Mouse (Mus musculus) ES-E14 (cell line): ENCODE data around the gene 1110008L16Rik. TPM values are rescaled to one million over a fixed set of nuclear protein-coding genes. Genes with fewer than 3 reads are reported as not detected.

ENCODE experiments used
- DNase-seq: peaks from one replicate; pipeline ENCODE4 v3.0.0-alpha.2; 2013; ENCODE audit warnings: low read depth, low spot score
- H3K27ac ChIP-seq: 2 replicates; pipeline ENCODE4 v1.5.1; 2012; ENCODE audit warnings: low read depth, mild to moderate bottlenecking, low read length, moderate library complexity, mixed read lengths; ENCODE audit not compliant: poor library complexity, insufficient read depth, severe bottlenecking
- H3K36me3 ChIP-seq: 2 replicates; pipeline ENCODE4 v1.6.1; 2012; ENCODE audit warnings: mild to moderate bottlenecking, low read length, moderate library complexity, mixed read lengths; ENCODE audit not compliant: control insufficient read depth, poor library complexity, insufficient read depth, severe bottlenecking
- H3K4me1 ChIP-seq, 2 experiments: fragments of 150-350 bp in 1 of 2; sonication (generic) in 1 of 2; 2 replicates each; pipeline ENCODE4 v1.6.1; 2012; ENCODE audit warnings: low read length in 2 of 2, mild to moderate bottlenecking in 1 of 2, mixed read lengths in 1 of 2; ENCODE audit not compliant: control insufficient read depth in 2 of 2, insufficient read depth in 2 of 2, poor library complexity in 1 of 2
- H3K4me3 ChIP-seq, 2 experiments: fragments of 150-350 bp in 1 of 2; sonication (generic) in 1 of 2; 2 replicates each; pipeline ENCODE4 v1.5.1; 2012; ENCODE audit warnings: low read length in 2 of 2, low read depth in 1 of 2, mild to moderate bottlenecking in 1 of 2, mixed read lengths in 1 of 2; ENCODE audit not compliant: insufficient read depth in 1 of 2, poor library complexity in 1 of 2, severe bottlenecking in 1 of 2
- H3K9ac ChIP-seq: 2 replicates; pipeline ENCODE4 v1.6.1; 2012; ENCODE audit warnings: low read depth, mild to moderate bottlenecking, low read length, mixed read lengths; ENCODE audit not compliant: poor library complexity, insufficient read depth, severe bottlenecking
- H3K9me3 ChIP-seq: fragments of 150-350 bp; sonication (generic); 2 replicates; pipeline ENCODE4 v1.6.1; 2012; ENCODE audit warnings: low read depth, mild to moderate bottlenecking, low read length; ENCODE audit not compliant: control insufficient read depth, insufficient read depth
- CHD2 ChIP-seq: IDR thresholded peaks from 2 replicates; pipeline ENCODE4 v1.6.1; 2014; ENCODE audit warnings: mild to moderate bottlenecking, low read depth, low read length, inconsistent platforms
- HCFC1 ChIP-seq: IDR thresholded peaks from 2 replicates; pipeline ENCODE4 v1.6.1; 2012; ENCODE audit warnings: low read length, inconsistent platforms, borderline replicate concordance; ENCODE audit not compliant: insufficient read depth
- MAFK ChIP-seq: IDR thresholded peaks from 2 replicates; pipeline ENCODE4 v1.6.1; 2014; ENCODE audit warnings: mild to moderate bottlenecking, low read depth, low read length, inconsistent platforms; ENCODE audit not compliant: insufficient read depth
- ZC3H11A ChIP-seq: IDR thresholded peaks from 2 replicates; pipeline ENCODE4 v1.6.1; 2012; ENCODE audit warnings: low read depth, mild to moderate bottlenecking, inconsistent platforms, low read length, borderline replicate concordance
- ZNF384 ChIP-seq: IDR thresholded peaks from 2 replicates; pipeline ENCODE4 v1.6.1; 2012; ENCODE audit warnings: low read depth, low read length, inconsistent platforms
- in situ Hi-C, 2 experiments: fragments of 600-800 bp; cut with MboI; formaldehyde crosslinking; loops; one replicate each; pipeline ENCODE4 v1.15.1; 2025; ENCODE audit warnings: low sequenced_read_pairs in 2 of 2, inconsistent platforms in 1 of 2; ENCODE audit not compliant: unreplicated experiment in 2 of 2
- total RNA-seq: library from RNA; depleted of rRNA; stranded (reverse); fragments of 300-350 nt; gene quantifications from 2 replicates; pipeline ENCODE4 v1.2.3, GENCODE M21; 2012; rRNA removed

1110008L16Rik gene
- total RNA-seq, 1 experiment, result 32.5 TPM

DNA sequence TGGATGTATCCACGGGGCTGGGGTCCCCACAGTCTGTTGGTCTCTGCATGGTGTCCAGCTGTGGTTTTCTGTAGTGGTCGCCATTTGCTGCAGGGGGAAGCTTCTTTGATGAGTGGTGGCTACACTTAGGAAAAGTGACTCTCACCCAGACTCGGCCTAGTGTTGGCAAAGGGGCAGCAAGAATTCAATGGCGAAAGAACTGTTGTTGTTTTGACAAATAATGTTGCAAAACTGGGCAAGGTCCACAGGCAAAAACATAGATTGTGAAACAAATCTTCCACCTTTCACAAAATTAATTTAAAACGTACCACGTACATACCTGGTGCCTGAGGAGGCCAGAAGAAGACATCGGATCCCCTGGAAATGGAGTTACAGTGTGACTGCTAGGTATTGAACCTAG lies 126.9 kb downstream of the 1110008L16Rik start:
- Histone ChIP-seq H3K4me1 (no peaks in the 10 kb centered on the region; a peak in 1 of 4 replicates), H3K36me3 (no peaks in the 10 kb centered on the region), H3K4me3 (no peak overlapping the region), H3K9ac (no peak overlapping the region), H3K9me3 (no peaks in the 10 kb centered on the region), H3K27ac (no peak overlapping the region)
- no peak for DNase-seq
- TF ChIP-seq CHD2 (no peak), ZC3H11A (no peak), ZNF384 (no peak), HCFC1 (no peak), MAFK (no peak)
- in situ Hi-C loops, result no loop called here

DNA sequence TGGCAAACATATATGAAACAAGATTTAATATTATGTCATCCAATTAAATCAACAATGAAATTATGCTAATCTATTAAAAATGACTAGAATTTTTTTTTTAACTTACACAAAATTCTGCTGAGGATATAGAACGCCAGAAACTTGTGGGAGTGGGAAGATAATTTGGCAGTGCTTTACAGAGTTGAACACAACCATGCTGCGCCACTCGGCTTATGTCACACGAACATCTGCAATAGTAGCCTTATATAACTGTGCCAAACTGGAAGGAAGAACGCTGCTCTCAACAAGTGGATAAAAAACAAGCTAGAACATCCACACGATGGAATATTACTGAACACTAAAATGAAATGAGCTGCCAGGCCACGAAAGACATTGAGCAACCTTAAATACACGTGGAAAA lies 129.8 kb downstream of the 1110008L16Rik start:
- DNase-seq, result no peak
- Histone ChIP-seq H3K4me3 (no peak overlapping the region), H3K9ac (no peak overlapping the region), H3K9me3 (no peaks in the 10 kb centered on the region), H3K4me1 (peaks cover 0 to 6% of the 10 kb centered on the region in 2 experiments; a peak in 2 of 4 replicates), H3K36me3 (no peaks in the 10 kb centered on the region), H3K27ac (no peak overlapping the region)
- in situ Hi-C loops, result no loop called here
- TF ChIP-seq MAFK (no peak), HCFC1 (no peak), CHD2 (no peak), ZC3H11A (no peak), ZNF384 (no peak)

DNA sequence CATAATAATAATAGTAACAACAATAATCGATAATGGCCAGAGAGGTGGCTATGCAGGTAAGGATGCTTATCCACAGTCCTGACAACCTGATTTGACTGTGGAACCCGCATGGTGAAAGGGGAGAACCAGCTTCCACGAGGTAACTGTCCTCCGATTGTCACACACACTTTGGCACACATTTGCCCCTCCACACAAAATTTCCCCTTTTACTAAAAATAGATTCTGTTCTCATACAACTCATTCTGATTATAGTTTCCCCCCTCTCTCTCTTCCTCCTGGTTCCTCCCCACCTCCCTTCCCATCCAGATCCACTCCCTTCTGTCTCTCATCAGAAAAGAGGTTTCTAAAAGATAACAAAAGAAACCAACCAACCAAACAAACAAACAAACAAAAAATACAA lies 130.6 kb downstream of the 1110008L16Rik start:
- no peak for DNase-seq
- Histone ChIP-seq H3K4me3 (no peak overlapping the region), H3K27ac (no peak overlapping the region), H3K4me1 (peaks cover 0 to 10% of the 10 kb centered on the region in 2 experiments; a peak in 2 of 4 replicates), H3K36me3 (no peaks in the 10 kb centered on the region), H3K9me3 (no peaks in the 10 kb centered on the region), H3K9ac (no peak overlapping the region)
- TF ChIP-seq ZNF384 (no peak), MAFK (no peak)
- in situ Hi-C loops, result no loop called here

Other genes with a start within 250 kb of the 1110008L16Rik start
- gene 2700097O09Rik, start 219.5 kb upstream of the 1110008L16Rik start, total RNA-seq, result 29.9 and 33.1 TPM in 2 replicates
- 32.8 and 52.4 TPM in 2 replicates for gene Srp54a, start 219.3 kb upstream of the 1110008L16Rik start, total RNA-seq
- 4.2 and 6.1 TPM in 2 replicates for gene Fam177a, start 175.1 kb upstream of the 1110008L16Rik start, total RNA-seq
- gene Srp54b, start 144.5 kb upstream of the 1110008L16Rik start, total RNA-seq, result 14.4 and 14.7 TPM in 2 replicates
- not detected in 2 replicates for gene 1700047I17Rik2, start 100.0 kb upstream of the 1110008L16Rik start, total RNA-seq
- gene Srp54c, start 69.4 kb upstream of the 1110008L16Rik start, total RNA-seq, result 17.4 and 31.7 TPM in 2 replicates
- 11.7 and 12.0 TPM in 2 replicates for gene Ppp2r3c, start 3.4 kb downstream of the 1110008L16Rik start, total RNA-seq
- gene Psma6, start 84.6 kb downstream of the 1110008L16Rik start, total RNA-seq, result 148 and 215 TPM in 2 replicates
- gene Nfkbia, start 193.1 kb downstream of the 1110008L16Rik start, total RNA-seq, result 30.6 and 34.7 TPM in 2 replicates